Mouse (Mus musculus) adrenal gland, postnatal 36 days (tissue): ENCODE data around the gene Acadvl. TPM values are rescaled to one million over a fixed set of nuclear protein-coding genes. Genes with fewer than 3 reads are reported as not detected.

Source experiments
- DNase-seq, 2 experiments: peaks; one replicate each; pipeline ENCODE4 v3.0.0; 2021; ENCODE audit warnings: mixed read lengths in 1 of 2
- microRNA-seq: library from miRNA; unstranded; fragments of <30 nt; microRNA quantifications from one replicate; pipeline ENCODE4 v1.2.0, GENCODE M21; 2021
- total RNA-seq, 2 experiments: library from RNA; stranded (reverse); gene quantifications; 2 replicates each; pipeline ENCODE4 v1.2.3; 2021

Acadvl gene
- total RNA-seq, 2 experiments from 2014 or later, result 543 to 557 TPM

DNA sequence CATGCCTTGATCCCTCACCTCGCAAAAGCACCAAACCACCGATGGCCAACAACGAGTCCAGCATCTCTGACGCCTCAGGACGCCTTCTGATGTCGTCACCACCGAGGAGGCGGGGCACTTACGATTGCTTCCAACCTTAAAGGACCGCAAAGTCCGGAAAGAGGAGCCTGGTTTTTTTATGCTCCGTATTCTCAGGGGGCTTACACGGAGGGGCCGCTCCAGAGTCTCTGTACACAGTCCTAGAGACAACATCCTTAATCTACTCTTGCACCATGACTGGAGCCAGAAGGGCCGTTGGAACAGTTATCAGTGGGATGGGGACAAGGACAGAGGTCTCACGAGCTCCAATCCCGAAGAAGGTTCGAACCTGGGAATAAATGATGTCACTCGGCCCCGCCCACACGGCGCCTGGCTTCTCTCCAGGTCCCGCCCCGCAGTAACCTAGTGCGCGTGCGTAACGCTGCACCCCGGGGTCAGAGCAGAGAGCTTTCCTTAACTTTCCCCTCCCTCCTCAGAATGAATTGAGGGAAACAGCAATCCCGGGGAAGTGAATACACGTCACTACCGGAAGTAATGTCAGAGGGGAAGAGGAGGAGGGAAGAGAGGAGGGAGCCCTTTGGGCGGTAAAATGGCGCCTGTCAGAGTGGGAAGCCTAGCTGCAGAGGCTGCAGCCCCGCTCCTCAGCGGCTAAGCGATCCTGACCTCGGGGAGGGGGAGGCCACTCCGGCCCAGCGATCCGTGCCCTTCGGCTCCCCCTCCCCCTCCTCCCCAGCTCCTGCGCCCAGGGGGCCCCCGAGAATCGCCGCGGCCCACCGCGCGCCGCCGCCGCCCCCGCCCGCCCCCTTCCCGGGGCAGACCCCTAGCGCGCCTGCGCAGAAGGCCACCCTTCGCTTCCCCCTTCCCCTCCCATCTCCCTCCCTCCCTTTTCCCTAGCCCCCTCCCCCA lies 34.7 kb downstream of the Acadvl start:
- peak; percentile 94 to 96 for DNase-seq

GRCm38 (mm10) chr11:69979827-69980195 lies 35.4 kb downstream of the Acadvl start:
- DNase-seq, result no peak

DNA sequence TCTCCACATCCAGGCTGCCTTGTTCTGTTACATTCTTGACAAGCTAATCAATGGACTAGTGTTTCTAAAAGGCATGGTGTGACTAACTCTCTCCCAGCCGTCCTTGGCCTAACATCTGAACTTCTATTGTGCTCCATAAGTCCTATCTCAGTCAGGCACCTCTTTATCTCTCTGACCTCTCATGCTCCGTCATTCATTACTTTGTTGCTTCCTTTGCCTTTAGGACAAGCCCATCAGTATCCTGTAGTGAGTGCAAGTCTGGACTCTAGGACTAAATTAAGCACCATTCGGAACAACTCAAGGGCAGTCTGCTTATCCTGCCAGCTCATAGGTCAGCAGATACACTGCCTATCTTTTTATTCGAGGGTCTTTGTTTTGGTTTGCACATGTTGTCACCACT lies 38.9 kb downstream of the Acadvl start:
- no peak for DNase-seq

- peak in 1 of 2 experiments; percentile 51 for DNase-seq
Measured at GRCm38 (mm10) chr11:69974907-69975306, 40.3 kb downstream of the Acadvl start.

- no peak for DNase-seq
Measured at GRCm38 (mm10) chr11:69970775-69971174, 44.4 kb downstream of the Acadvl start.

- no peak for DNase-seq
Measured at GRCm38 (mm10) chr11:69970222-69970621, 45.0 kb downstream of the Acadvl start.

GRCm38 (mm10) chr11:69968793-69969192 lies 46.4 kb downstream of the Acadvl start:
- no peak for DNase-seq

DNA sequence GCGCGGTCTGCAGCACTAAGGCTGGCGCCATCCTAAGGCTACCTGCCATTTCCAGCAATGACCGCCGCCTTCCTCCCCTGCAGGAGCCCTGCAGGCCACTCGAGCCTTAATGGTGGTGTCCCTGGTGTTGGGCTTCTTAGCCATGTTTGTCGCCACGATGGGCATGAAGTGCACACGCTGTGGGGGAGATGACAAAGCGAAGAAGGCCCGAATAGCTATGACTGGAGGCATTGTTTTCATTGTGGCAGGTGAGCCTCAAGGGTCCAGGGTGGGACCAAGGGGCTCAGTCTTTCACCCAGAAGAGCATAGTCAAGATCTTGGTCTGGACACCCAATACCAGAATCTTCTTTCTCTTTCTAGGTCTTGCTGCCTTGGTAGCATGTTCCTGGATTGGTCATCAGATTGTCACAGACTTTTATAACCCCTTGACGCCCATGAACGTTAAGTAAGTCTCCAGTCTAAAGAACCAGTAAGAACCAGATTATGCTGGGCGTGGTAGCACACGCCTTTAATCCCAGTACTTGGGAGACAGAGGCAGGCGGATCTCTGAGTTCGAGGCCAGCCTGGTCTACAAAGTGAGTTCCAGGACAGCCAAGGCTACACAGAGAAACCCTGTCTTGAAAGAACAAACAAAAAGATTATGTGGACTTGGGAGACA lies 48.2 kb downstream of the Acadvl start:
- DNase-seq, result no peak

DNA sequence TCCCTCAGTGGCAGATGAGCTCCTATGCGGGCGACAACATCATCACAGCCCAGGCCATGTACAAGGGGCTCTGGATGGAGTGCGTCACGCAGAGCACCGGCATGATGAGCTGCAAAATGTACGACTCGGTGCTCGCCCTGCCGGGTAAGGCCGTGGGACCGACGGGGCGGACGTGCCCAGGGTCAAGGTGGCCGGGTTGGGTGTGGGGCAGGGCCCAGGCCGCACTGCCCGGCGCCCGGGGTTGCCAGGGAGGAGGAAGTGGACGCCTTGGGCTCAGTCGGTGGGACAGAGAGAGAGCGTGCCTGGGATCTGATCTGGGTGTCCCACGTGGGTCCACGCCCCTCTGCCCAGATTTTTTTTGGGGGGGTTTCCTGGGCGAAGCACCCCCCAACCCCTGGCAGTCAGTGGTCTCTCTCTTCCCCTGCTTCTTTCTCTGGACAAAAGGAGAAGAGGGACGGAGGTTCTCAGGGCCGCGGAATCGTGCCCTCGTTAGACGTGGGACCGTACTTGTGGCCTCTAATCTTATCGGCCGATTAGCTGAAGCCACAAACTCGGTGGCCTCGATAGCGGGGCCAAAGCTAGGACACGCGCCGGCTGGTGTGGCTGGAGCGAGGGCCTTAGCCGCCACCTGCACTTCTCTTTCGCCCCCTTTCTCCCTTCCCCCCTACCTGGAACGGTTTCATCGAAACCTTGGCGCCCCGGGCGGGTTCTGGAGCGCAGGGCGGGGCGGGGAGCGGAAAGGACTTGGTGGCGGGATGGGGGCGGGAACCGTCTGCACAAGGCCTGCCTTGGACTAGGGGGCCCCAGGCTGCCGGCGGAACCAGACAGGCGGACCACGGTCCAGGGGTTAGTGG lies 49.0 kb downstream of the Acadvl start:
- peak; percentile 28 to 55 for DNase-seq

DNA sequence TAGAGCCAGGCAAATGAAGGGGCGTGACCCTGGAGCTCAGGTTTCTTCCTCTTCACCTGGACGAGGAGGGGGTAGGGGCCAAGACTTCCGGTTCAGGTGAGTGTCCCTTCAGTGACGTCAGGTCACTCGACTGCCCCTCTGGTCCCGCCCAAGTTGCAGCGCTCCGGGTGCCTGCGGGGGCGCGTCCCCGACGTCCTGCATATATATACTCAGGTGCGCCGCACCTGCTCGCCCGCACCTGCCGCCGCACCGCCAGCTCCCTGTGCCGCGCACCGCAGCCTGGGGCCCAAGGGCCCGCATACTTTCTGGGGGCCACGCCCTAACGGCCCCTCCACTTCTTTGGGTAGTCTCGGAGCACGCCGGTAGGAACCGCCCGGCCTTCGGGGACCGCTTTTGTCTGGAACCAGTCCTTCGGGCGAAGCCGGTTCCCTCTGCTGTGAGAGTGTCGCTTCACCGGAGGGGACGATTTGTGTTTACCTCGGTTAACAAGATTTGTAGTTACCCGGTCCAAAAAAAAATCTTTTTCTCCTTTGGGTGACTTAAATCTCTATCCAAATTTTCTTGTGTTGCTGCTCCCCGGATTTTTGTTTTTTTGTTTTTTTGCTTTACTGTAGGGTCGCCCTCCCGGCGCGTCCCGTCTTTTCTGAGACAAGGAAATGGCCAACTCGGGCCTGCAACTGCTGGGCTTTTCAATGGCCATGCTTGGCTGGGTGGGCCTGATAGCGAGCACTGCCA lies 49.8 kb downstream of the Acadvl start:
- no peak for DNase-seq

DNA sequence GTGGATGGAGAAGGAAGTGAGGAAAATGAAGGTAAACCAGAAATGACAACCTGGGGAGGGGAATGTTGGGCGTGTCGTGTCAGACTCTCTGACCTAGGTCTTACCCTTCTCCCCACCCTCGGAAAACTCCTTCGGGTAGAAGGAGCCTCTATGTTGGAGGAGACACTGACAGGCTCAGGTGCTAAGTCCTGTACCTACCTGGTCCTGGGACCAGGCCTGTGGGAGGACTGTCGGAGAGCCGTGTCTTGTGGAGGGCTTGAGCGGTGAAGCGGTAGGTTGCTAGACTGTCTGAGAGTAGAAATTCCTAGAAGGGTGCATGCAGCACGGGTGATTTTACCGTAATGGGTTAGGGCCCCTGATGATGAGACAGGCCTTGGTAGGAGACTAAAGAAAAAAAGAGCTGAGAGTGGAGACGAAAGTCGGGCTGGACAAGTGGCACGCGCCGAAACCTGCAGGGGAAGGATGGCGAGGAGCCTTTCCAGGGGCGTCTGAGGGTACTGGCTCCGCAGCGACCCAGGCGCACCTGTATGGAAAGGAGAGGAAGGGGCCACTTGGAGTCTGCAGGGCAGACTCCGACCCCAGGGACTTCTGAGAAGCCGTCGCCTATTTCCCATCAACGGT lies 50.5 kb downstream of the Acadvl start, which contains the start of gene Cldn7:
Gene Cldn7 (plus strand): TSS at position 130 of the 621 bp plus-strand sequence.
- DNase-seq, result no peak

DNA sequence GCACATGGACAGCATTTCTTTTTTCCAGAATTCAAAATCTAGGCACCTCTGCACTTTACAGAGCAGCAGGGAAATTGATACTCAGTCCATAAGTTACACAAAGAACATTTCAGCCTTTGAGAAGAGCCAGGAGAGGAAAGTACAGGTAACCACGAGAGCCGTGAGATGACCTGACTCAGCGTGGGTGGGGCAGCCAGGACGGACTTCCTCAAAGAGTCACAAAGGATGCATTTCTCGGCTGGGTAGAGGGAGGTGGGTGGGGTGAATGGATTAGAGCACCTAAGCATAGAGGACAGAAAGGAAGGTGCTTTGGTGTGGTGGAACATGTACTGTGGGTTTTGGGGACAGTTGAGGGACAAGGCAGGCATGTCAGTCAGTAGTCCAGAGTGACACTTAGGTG lies 53.4 kb downstream of the Acadvl start:
- DNase-seq, result no peak

DNA sequence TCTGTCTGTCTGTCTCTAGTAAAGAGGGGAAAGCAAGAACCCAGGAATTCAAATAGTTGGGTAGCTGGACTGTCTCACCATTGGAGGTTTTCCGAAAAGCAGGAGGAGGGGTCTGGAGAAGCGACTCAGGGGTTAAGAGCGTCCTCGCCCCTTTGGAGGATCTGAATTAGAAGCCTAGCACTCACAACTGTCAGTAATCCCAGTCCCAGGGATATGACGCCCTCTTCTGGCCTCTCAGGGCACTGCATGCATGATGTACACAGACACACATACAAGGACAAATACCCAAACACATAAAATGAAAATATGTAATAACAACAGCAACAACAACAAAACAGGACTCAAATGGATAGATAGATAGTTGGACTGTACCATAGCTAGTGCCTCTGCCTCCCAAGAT lies 54.6 kb downstream of the Acadvl start:
- no peak for DNase-seq

Small RNA genes within 50 kb of the gene (microRNA-seq; reads per million reads assigned to microRNA genes)
- gene Gm44349 (not detected), gene Mir324 (2,620 reads per million, percentile 88 among the genes with 10 or more reads in this experiment)

Other genes with a start within 250 kb of the Acadvl start
- 10 to 100 TPM; 57.7 to 63.8 TPM for gene Zbtb4, start 249.5 kb downstream of the Acadvl start, total RNA-seq
- gene Chrnb1, start 219.5 kb downstream of the Acadvl start, total RNA-seq, result 1 to 10 TPM; 1.1 to 1.8 TPM
- 1 to 10 TPM; 3.9 to 8.6 TPM for gene Fgf11, start 213.6 kb downstream of the Acadvl start, total RNA-seq
- gene Tmem102, start 209.8 kb downstream of the Acadvl start, total RNA-seq, result under 1 TPM; 0.17 to 0.26 TPM
- not detected for gene Gm39566, start 200.1 kb downstream of the Acadvl start, total RNA-seq
- gene Spem2, start 196.9 kb downstream of the Acadvl start, total RNA-seq, result not detected
- gene Spem1, start 193.2 kb downstream of the Acadvl start, total RNA-seq, result not detected
- 10 to 100 TPM; 14.4 to 22.3 TPM for gene Nlgn2, start 177.6 kb downstream of the Acadvl start, total RNA-seq
- 100 to 1,000 TPM; 144 to 166 TPM for gene Tmem256, start 176.9 kb downstream of the Acadvl start, total RNA-seq
- 10 to 100 TPM; 49.3 to 50.4 TPM for gene Plscr3, start 169.0 kb downstream of the Acadvl start, total RNA-seq
- not detected for gene Tnk1, start 156.7 kb downstream of the Acadvl start, total RNA-seq
- gene Tmem95, start 137.4 kb downstream of the Acadvl start, total RNA-seq, result not detected
- 1 to 10 TPM; 4.2 to 5.4 TPM for gene Kctd11, start 134.0 kb downstream of the Acadvl start, total RNA-seq
- under 1 TPM; 0.23 to 0.89 TPM for gene Acap1, start 119.9 kb downstream of the Acadvl start, total RNA-seq
- 1 to 10 TPM in 1 of 2 experiments, under 1 TPM in 1; 0.46 to 1.4 TPM for gene 2810408A11Rik, start 114.4 kb downstream of the Acadvl start, total RNA-seq
- gene Neurl4, start 114.3 kb downstream of the Acadvl start, total RNA-seq, result 10 to 100 TPM; 42.5 to 47.5 TPM
- gene Gps2, start 101.5 kb downstream of the Acadvl start, total RNA-seq, result 10 to 100 TPM; 47.1 to 47.6 TPM
- gene Eif5a, start 93.5 kb downstream of the Acadvl start, total RNA-seq, result 100 to 1,000 TPM; 619 to 640 TPM
- gene Ybx2, start 79.6 kb downstream of the Acadvl start, total RNA-seq, result 10 to 100 TPM; 11.5 to 11.8 TPM
- gene Slc2a4, start 67.2 kb downstream of the Acadvl start, total RNA-seq, result 10 to 100 TPM; 60.2 to 90.0 TPM
- 1 to 10 TPM in 1 of 2 experiments, not detected in 1; 1.2 TPM for gene Cldn7, start 50.6 kb downstream of the Acadvl start, total RNA-seq
- gene Ctdnep1, start 34.3 kb downstream of the Acadvl start, total RNA-seq, result 100 to 1,000 TPM; 112 to 132 TPM
- gene Elp5, start 32.9 kb downstream of the Acadvl start, total RNA-seq, result 10 to 100 TPM; 66.4 to 80.3 TPM
- 100 to 1,000 TPM; 421 to 450 TPM for gene Gabarap, start 24.3 kb downstream of the Acadvl start, total RNA-seq
- gene Phf23, start 19.6 kb downstream of the Acadvl start, total RNA-seq, result 10 to 100 TPM; 54.6 to 57.1 TPM
- gene Dvl2, start 14.8 kb downstream of the Acadvl start, total RNA-seq, result 10 to 100 TPM; 15.6 to 17.4 TPM
- 10 to 100 TPM; 27.4 to 40.4 TPM for gene Dlg4, start 1.5 kb upstream of the Acadvl start, total RNA-seq
- under 1 TPM in 1 of 2 experiments, not detected in 1; 0.33 TPM for gene Asgr1, start 38.7 kb upstream of the Acadvl start, total RNA-seq
- gene Asgr2, start 77.2 kb upstream of the Acadvl start, total RNA-seq, result 1 to 10 TPM in 1 of 2 experiments, under 1 TPM in 1; 0.60 to 2.1 TPM
- 1 to 10 TPM; 2.7 to 3.4 TPM for gene Mgl2, start 114.9 kb upstream of the Acadvl start, total RNA-seq
- gene Clec10a, start 140.8 kb upstream of the Acadvl start, total RNA-seq, result 1 to 10 TPM; 2.4 to 6.5 TPM
- under 1 TPM in 1 of 2 experiments, not detected in 1; 0.23 TPM for gene Slc16a11, start 197.3 kb upstream of the Acadvl start, total RNA-seq
- 1 to 10 TPM; 2.7 to 3.0 TPM for gene Slc16a13, start 205.7 kb upstream of the Acadvl start, total RNA-seq
- 10 to 100 TPM; 10.7 to 18.9 TPM for gene Bcl6b, start 214.4 kb upstream of the Acadvl start, total RNA-seq
- 10 to 100 TPM; 38.6 to 61.4 TPM for gene 0610010K14Rik, start 222.5 kb upstream of the Acadvl start, total RNA-seq
- gene Gm21988, start 224.4 kb upstream of the Acadvl start, total RNA-seq, result 1 to 10 TPM; 4.9 to 7.3 TPM
- 100 to 1,000 TPM; 224 to 245 TPM for gene Rnasek, start 224.4 kb upstream of the Acadvl start, total RNA-seq
- gene Alox12, start 239.9 kb upstream of the Acadvl start, total RNA-seq, result 1 to 10 TPM; 1.2 to 1.8 TPM